Mouse (Mus musculus): Measurements from ENCODE around the gene Aagab. TPM values are rescaled to one million over a fixed set of nuclear protein-coding genes. Genes with fewer than 3 reads are reported as not detected.

Gene Aagab
- polyA plus RNA-seq, 1 experiment = 14.1 TPM

DNA sequence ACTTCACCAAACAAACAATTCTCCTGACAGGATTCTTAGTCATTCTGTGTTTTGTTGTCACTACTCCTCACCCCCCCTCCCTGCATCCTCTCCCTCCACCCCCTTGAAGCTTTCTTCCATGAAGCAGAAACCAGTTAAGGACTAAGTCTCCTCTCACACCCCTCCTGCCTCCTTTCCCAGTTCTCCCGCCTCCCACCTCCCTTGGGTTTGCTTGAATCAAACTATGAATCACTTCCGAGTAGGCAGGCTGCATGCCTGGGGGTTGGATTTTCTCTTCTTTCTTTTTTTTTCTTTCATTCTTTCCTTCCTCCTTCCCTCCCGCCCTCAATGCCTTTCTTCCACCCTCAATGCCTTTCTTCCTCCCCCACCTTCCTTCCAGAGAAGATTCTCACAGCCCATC lies 75.2 kb downstream of the Aagab start:
- WGBS = 68% methylated on average over 3 of the region's 3 CpGs
- H3K4me3 ChIP-seq (ENCODE audit: extremely low read depth, insufficient read depth, insufficient read length) = no peak overlapping the region
- H3K27ac ChIP-seq (ENCODE audit: insufficient read depth, low read length) = no peak overlapping the region
- TF ChIP-seq POLR2A (IDR thresholded peaks at IDR 0.05; ENCODE audit: low read depth, low read length) (no peak), CTCF (IDR thresholded peaks at IDR 0.05; ENCODE audit: extremely low read depth, insufficient read depth, insufficient read length, insufficient replicate concordance) (no peak)
- H3K36me3 ChIP-seq (ENCODE audit: control insufficient read depth, insufficient read depth, low read length) = no peaks in the 10 kb centered on the region
- DNase-seq (ENCODE audit: low read depth in 1 of 2, low spot score in 2 of 2) = no peak
- H3K27me3 ChIP-seq (ENCODE audit: control insufficient read depth, insufficient read depth, low read length) = no peaks in the 10 kb centered on the region
- H3K4me1 ChIP-seq (ENCODE audit: control insufficient read depth, insufficient read depth, insufficient read length) = peaks cover 5% of the 10 kb centered on the region; the same call in 1 of the 2 replicates

DNA sequence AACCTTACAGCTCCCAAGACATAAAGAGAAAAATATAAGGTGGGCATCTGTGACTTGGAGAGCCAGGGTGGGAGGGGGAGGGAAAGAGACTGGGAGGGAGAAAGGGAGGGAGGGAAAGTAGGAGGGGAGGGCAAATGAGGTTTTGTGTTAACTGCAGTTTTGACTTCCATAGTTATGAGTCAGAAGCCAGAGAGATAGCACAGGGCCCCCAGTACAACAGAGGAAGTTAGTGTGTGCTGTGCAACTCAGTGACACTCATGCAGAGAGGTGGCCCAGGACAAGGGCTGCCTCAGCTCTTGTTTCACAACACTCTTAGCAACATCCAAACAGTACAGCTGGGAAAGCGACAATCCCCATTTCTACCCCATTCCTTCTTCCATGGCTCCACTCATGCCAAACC lies 75.6 kb downstream of the Aagab start:
- no peak for DNase-seq (ENCODE audit: low read depth in 1 of 2, low spot score in 2 of 2)
- Histone ChIP-seq H3K36me3 (ENCODE audit: control insufficient read depth, insufficient read depth, low read length) (no peaks in the 10 kb centered on the region), H3K4me1 (ENCODE audit: control insufficient read depth, insufficient read depth, insufficient read length) (peaks cover 5% of the 10 kb centered on the region; the same call in 1 of the 2 replicates), H3K27me3 (ENCODE audit: control insufficient read depth, insufficient read depth, low read length) (no peaks in the 10 kb centered on the region), H3K27ac (ENCODE audit: insufficient read depth, low read length) (no peak overlapping the region), H3K4me3 (ENCODE audit: extremely low read depth, insufficient read depth, insufficient read length) (no peak overlapping the region)
- no peak for TF ChIP-seq CTCF (IDR thresholded peaks at IDR 0.05; ENCODE audit: extremely low read depth, insufficient read depth, insufficient read length, insufficient replicate concordance)
- TF ChIP-seq POLR2A (IDR thresholded peaks at IDR 0.05; ENCODE audit: low read depth, low read length) = no peak
- WGBS = 65% methylated on average over 1 of the region's 1 CpGs

DNA sequence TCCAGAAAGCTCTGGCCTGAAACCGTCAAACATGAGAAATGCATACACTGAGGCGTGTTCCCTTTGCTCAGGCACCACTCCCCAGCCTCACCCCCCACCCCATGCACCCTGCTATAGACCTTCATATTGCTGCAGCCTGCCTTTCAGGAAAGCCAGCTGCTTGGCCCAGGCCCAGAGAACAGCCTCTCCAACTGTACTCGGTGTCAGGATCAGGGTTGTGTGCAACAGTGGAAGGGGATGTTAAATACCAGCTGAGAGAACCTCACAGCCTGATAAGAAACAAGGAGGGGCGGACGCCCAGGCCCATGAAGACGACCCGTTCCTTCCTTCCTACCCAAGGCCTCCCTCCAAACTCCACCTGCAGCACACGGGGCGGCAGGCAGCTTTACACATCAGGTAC lies 79.8 kb downstream of the Aagab start:
- Histone ChIP-seq H3K4me1 (ENCODE audit: control insufficient read depth, insufficient read depth, insufficient read length) (peaks cover 5% of the 10 kb centered on the region; the same call in 1 of the 2 replicates), H3K4me3 (ENCODE audit: extremely low read depth, insufficient read depth, insufficient read length) (no peak overlapping the region), H3K27me3 (ENCODE audit: control insufficient read depth, insufficient read depth, low read length) (no peaks in the 10 kb centered on the region), H3K27ac (ENCODE audit: insufficient read depth, low read length) (no peak overlapping the region), H3K36me3 (ENCODE audit: control insufficient read depth, insufficient read depth, low read length) (no peaks in the 10 kb centered on the region)
- DNase-seq (ENCODE audit: low read depth in 1 of 2, low spot score in 2 of 2) = no peak
- 53% methylated on average over 9 of the region's 9 CpGs for WGBS
- TF ChIP-seq POLR2A (IDR thresholded peaks at IDR 0.05; ENCODE audit: low read depth, low read length) (no peak), CTCF (IDR thresholded peaks at IDR 0.05; ENCODE audit: extremely low read depth, insufficient read depth, insufficient read length, insufficient replicate concordance) (no peak)

DNA sequence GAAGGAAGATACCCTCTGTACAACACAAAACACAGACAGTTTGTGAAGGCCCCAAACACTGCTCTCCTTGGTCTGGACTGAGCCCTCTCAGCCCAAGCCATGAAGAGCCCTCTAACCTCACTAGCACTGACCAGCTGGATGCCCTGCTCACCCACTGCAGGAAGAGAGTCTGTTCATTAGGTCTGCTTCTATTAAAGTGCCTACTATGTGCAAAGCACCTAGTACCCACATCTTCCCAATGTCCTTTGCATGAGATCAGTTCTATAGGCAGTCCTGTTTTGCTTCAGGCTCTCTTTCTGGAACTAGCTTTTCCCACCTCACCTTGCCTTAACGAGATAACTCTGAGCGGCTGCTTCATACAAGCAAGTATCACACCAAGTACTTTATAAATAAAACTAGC lies 80.5 kb downstream of the Aagab start:
- DNase-seq (ENCODE audit: low read depth in 1 of 2, low spot score in 2 of 2) = no peak
- Histone ChIP-seq H3K4me3 (ENCODE audit: extremely low read depth, insufficient read depth, insufficient read length) (no peak overlapping the region), H3K27ac (ENCODE audit: insufficient read depth, low read length) (no peak overlapping the region), H3K27me3 (ENCODE audit: control insufficient read depth, insufficient read depth, low read length) (no peaks in the 10 kb centered on the region), H3K4me1 (ENCODE audit: control insufficient read depth, insufficient read depth, insufficient read length) (peaks cover 2% of the 10 kb centered on the region; the same call in 1 of the 2 replicates), H3K36me3 (ENCODE audit: control insufficient read depth, insufficient read depth, low read length) (no peaks in the 10 kb centered on the region)
- TF ChIP-seq POLR2A (IDR thresholded peaks at IDR 0.05; ENCODE audit: low read depth, low read length) = no peak
- TF ChIP-seq CTCF (IDR thresholded peaks at IDR 0.05; ENCODE audit: extremely low read depth, insufficient read depth, insufficient read length, insufficient replicate concordance) = no peak
- WGBS = 84% methylated on average over 2 of the region's 2 CpGs

DNA sequence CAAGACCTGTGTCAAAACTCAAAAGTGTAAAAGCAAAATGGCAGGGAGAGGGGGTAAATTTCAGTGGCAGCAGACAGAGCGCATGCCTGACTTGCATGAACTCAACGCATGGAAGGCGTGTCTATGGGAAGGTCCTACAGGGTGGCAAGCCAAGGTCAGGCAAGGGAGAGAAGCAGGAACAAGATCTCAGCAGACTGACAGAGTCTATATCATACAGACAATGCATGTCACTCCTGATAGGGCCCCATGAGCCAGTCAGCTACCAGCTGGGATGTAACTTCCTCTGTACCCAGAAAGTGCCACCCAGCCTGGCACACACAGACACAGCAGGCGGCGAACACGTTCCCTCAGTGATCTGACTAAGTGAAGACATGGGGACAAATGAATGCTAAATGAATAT lies 81.8 kb downstream of the Aagab start:
- Histone ChIP-seq H3K4me1 (ENCODE audit: control insufficient read depth, insufficient read depth, insufficient read length) (no peaks in the 10 kb centered on the region; the same call in 1 of the 2 replicates), H3K36me3 (ENCODE audit: control insufficient read depth, insufficient read depth, low read length) (no peaks in the 10 kb centered on the region), H3K27me3 (ENCODE audit: control insufficient read depth, insufficient read depth, low read length) (no peaks in the 10 kb centered on the region), H3K4me3 (ENCODE audit: extremely low read depth, insufficient read depth, insufficient read length) (no peak overlapping the region), H3K27ac (ENCODE audit: insufficient read depth, low read length) (no peak overlapping the region)
- 83% methylated on average over 6 of the region's 6 CpGs for WGBS
- DNase-seq (ENCODE audit: low read depth in 1 of 2, low spot score in 2 of 2) = no peak
- TF ChIP-seq CTCF (IDR thresholded peaks at IDR 0.05; ENCODE audit: extremely low read depth, insufficient read depth, insufficient read length, insufficient replicate concordance) (no peak), POLR2A (IDR thresholded peaks at IDR 0.05; ENCODE audit: low read depth, low read length) (no peak)

DNA sequence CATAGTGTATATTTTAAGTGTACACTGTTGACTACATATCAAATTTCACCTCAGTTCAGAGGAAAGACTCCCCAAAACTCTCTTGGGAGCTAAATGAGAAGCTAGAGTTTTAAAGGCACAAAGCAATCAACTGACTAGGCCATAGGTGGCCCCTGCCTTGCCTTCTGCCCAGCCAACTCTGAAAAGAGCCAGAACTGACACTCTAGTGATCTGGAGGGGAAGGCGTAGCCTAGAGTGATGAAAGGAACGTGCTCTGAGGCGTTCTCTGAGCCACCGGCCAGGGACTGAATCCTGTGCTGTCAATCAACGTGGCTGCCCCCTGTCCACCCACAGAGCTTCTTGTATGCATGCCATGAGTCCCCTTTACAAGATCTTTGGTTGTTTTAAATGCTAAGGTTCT lies 82.9 kb downstream of the Aagab start:
- DNase-seq (ENCODE audit: low read depth in 1 of 2, low spot score in 2 of 2) = no peak
- TF ChIP-seq POLR2A (IDR thresholded peaks at IDR 0.05; ENCODE audit: low read depth, low read length) = no peak
- Histone ChIP-seq H3K4me3 (ENCODE audit: extremely low read depth, insufficient read depth, insufficient read length) (no peak overlapping the region), H3K36me3 (ENCODE audit: control insufficient read depth, insufficient read depth, low read length) (no peaks in the 10 kb centered on the region), H3K27ac (ENCODE audit: insufficient read depth, low read length) (no peak overlapping the region), H3K4me1 (ENCODE audit: control insufficient read depth, insufficient read depth, insufficient read length) (peaks cover under 1% of the 10 kb centered on the region; the same call in 1 of the 2 replicates), H3K27me3 (ENCODE audit: control insufficient read depth, insufficient read depth, low read length) (no peaks in the 10 kb centered on the region)
- WGBS = 84% methylated on average over 5 of the region's 5 CpGs

DNA sequence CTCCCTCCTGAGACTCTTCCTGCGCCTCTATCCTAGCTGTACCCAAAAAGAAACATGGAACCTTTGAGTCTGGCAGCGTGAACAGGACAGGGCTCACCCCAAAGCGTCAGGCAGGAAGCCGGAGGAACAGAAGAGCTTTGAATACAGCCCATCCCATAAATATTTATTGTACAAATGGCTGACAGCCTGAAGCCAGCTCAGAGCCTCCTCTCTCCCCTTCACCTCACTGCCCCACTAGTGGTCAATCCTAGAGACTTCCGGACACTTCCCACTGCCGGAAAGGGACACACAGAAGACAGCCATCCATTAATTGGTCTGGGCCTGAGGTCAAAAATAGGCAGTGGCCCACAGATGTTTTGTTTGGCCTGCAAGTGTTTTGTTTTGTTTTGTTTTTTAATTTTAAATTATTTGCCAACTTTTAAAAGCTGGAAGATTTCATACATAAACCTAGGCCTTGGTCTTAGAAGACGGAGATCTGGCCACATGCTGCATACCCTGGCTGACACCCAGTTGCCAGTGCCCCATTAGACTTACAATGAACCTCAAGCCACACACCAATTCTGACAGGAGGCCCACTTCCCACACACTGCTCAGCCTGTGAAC lies 85.1 kb downstream of the Aagab start:
- no peak overlapping the region; the same call in 1 of the 2 replicates for H3K27ac ChIP-seq (ENCODE audit: insufficient read depth, low read length)
- no peaks in the 10 kb centered on the region for H3K36me3 ChIP-seq (ENCODE audit: control insufficient read depth, insufficient read depth, low read length)
- no peak overlapping the region for H3K4me3 ChIP-seq (ENCODE audit: extremely low read depth, insufficient read depth, insufficient read length)
- no peak for DNase-seq (ENCODE audit: low read depth in 1 of 2, low spot score in 2 of 2)
- H3K27me3 ChIP-seq (ENCODE audit: control insufficient read depth, insufficient read depth, low read length) = no peaks in the 10 kb centered on the region
- 90% methylated on average over 7 of the region's 7 CpGs for WGBS
- peaks cover 4% of the 10 kb centered on the region; the same call in 1 of the 2 replicates for H3K4me1 ChIP-seq (ENCODE audit: control insufficient read depth, insufficient read depth, insufficient read length)
- TF ChIP-seq POLR2A (IDR thresholded peaks at IDR 0.05; ENCODE audit: low read depth, low read length) (no peak), CTCF (IDR thresholded peaks at IDR 0.05; ENCODE audit: extremely low read depth, insufficient read depth, insufficient read length, insufficient replicate concordance) (no peak)
